Mouse (Mus musculus) myocyte (in vitro differentiated cells): ENCODE measurements around the gene Anln. TPM values are rescaled to one million over a fixed set of nuclear protein-coding genes. Genes with fewer than 3 reads are reported as not detected.
"Not testable (repeated sequence)": the region's sequence is repeated elsewhere in the genome, so short reads cannot be mapped to it uniquely, and the experiment has no call there.

Experiments used
- H3K27me3 ChIP-seq: one replicate; pipeline ENCODE4 v1.6.1; 2011; ENCODE audit not compliant: control insufficient read depth, insufficient read depth, insufficient read length
- H3K36me3 ChIP-seq: one replicate; pipeline ENCODE4 v1.6.1; 2011; ENCODE audit not compliant: control insufficient read depth, insufficient read depth
- H3K4me2 ChIP-seq: one replicate; pipeline ENCODE4 v1.6.1; 2011; ENCODE audit warnings: low read depth, control low read depth
- H3K4me3 ChIP-seq: one replicate; pipeline ENCODE4 v1.5.1; 2011; ENCODE audit warnings: mild to moderate bottlenecking, control low read depth, moderate library complexity
- H3K79me2 ChIP-seq: one replicate; pipeline ENCODE4 v1.6.1; 2011; ENCODE audit not compliant: control insufficient read depth, insufficient read depth
- H3ac ChIP-seq: one replicate; pipeline ENCODE4 v1.6.1; 2011; ENCODE audit not compliant: control insufficient read depth, insufficient read length
- CEBPB ChIP-seq: IDR thresholded peaks from 2 replicates; pipeline ENCODE4 v1.6.1; 2011; ENCODE audit warnings: mild to moderate bottlenecking, moderate library complexity; ENCODE audit not compliant: poor library complexity, insufficient read depth, severe bottlenecking
- E2F4 ChIP-seq: IDR thresholded peaks from one replicate; pipeline ENCODE4 v1.6.1; 2011; ENCODE audit warnings: mild to moderate bottlenecking, control low read depth, moderate library complexity; ENCODE audit not compliant: insufficient read depth
- MAX ChIP-seq: IDR thresholded peaks from one replicate; pipeline ENCODE4 v1.6.1; 2011; ENCODE audit warnings: low read depth, mild to moderate bottlenecking, control low read depth
- MYOD1 ChIP-seq, 3 experiments: IDR thresholded peaks; one replicate each; pipeline ENCODE4 v1.6.1; 2011; ENCODE audit warnings: control low read depth in 2 of 3, low read depth in 2 of 3, mild to moderate bottlenecking in 2 of 3, moderate library complexity in 1 of 3; ENCODE audit not compliant: insufficient read length in 2 of 3, control insufficient read depth in 1 of 3
- MYOG ChIP-seq, 3 experiments: IDR thresholded peaks; one replicate each; pipeline ENCODE4 v1.6.1; 2011; ENCODE audit warnings: control low read depth in 2 of 3, low read depth in 2 of 3, mild to moderate bottlenecking in 2 of 3; ENCODE audit not compliant: insufficient read length in 2 of 3, control insufficient read depth in 1 of 3, insufficient read depth in 1 of 3
- POLR2A ChIP-seq: IDR thresholded peaks from one replicate; pipeline ENCODE4 v1.6.1; 2011; ENCODE audit warnings: low read depth, mild to moderate bottlenecking, control low read depth, moderate library complexity; ENCODE audit not compliant: insufficient read length
- POLR2AphosphoS2 ChIP-seq: IDR thresholded peaks from one replicate; pipeline ENCODE4 v1.6.1; 2011; ENCODE audit warnings: low read depth, control low read depth; ENCODE audit not compliant: insufficient read length
- REST ChIP-seq: IDR thresholded peaks from one replicate; pipeline ENCODE4 v1.6.1; 2011; ENCODE audit warnings: mild to moderate bottlenecking, control low read depth, moderate library complexity; ENCODE audit not compliant: insufficient read depth, insufficient read length
- SRF ChIP-seq: IDR thresholded peaks from one replicate; pipeline ENCODE4 v1.6.1; 2011; ENCODE audit warnings: low read depth; ENCODE audit not compliant: control insufficient read depth, insufficient read length
- TCF12 ChIP-seq: IDR thresholded peaks from one replicate; pipeline ENCODE4 v1.6.1; 2011; ENCODE audit warnings: mild to moderate bottlenecking, control low read depth; ENCODE audit not compliant: poor library complexity, insufficient read depth, severe bottlenecking
- TCF3 ChIP-seq: IDR thresholded peaks from one replicate; pipeline ENCODE4 v1.6.1; 2011; ENCODE audit warnings: low read depth, control low read depth; ENCODE audit not compliant: insufficient read length
- USF1 ChIP-seq: IDR thresholded peaks from one replicate; pipeline ENCODE4 v1.6.1; 2011; ENCODE audit warnings: low read depth, mild to moderate bottlenecking, control low read depth, moderate library complexity
- polyA plus RNA-seq: library from polyadenylated mRNA; unstranded; fragments of >200 nt; fragmentation: generic; extraction: Trizol; gene quantifications from one replicate; pipeline ENCODE4 v1.2.1, GENCODE M21; 2012; ENCODE audit warnings: missing spikeins

Anln gene
- polyA plus RNA-seq, 1 experiment, result 25.7 TPM

GRCm38 (mm10) chr9:22327475-22328387, 61.3 kb downstream of the Anln start:
- Histone ChIP-seq H3K4me2 (no peak overlapping the region), H3K36me3 (peaks cover 14% of the 10 kb centered on the region), H3K27me3 (no peaks in the 10 kb centered on the region), H3K4me3 (no peak overlapping the region), H3K79me2 (no peaks in the 10 kb centered on the region), H3ac (no peak overlapping the region)
- TF ChIP-seq MYOG (IDR thresholded peaks at IDR 0.05; ENCODE audit: control insufficient read depth in 1 of 3, insufficient read depth in 1 of 3, insufficient read length in 2 of 3, low read depth in 2 of 3), result no peak
- TF ChIP-seq POLR2AphosphoS2, result peak; percentile 91
- TF ChIP-seq POLR2A, result peak; percentile 15
- TF ChIP-seq CEBPB, result no peak

DNA sequence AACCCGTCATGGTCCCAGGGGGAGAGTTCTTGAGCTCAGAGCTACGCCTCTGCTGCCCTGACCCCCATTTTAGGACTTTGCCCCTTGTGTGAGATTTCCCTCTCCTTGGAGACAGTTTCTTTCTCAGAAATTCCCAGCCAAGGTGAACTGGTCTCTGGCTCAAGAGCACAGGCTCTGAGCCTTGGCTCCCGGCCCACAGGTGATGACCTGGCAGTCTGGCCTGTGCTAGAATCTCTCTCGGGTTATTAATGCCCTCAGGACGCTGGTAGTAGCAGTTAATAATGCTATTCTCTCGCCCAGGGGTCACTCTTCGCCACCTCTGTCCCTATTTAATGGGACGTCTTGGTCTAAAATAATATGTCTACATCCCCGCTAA, 61.9 kb downstream of the Anln start:
- no peak overlapping the region for H3K4me2 ChIP-seq
- no peaks in the 10 kb centered on the region for H3K79me2 ChIP-seq
- no peaks in the 10 kb centered on the region for H3K27me3 ChIP-seq
- peaks cover 8% of the 10 kb centered on the region for H3K36me3 ChIP-seq
- no peak overlapping the region for H3K4me3 ChIP-seq
- no peak overlapping the region for H3ac ChIP-seq
- TF ChIP-seq TCF12, result no peak
- no peak for TF ChIP-seq CEBPB
- TF ChIP-seq SRF, result no peak
- no peak for TF ChIP-seq TCF3
- TF ChIP-seq REST, result no peak
- TF ChIP-seq USF1, result no peak
- TF ChIP-seq E2F4, result no peak
- TF ChIP-seq POLR2A, result no peak
- no peak for TF ChIP-seq MAX
- TF ChIP-seq POLR2AphosphoS2, result no peak
- TF ChIP-seq MYOD1 (IDR thresholded peaks at IDR 0.05; ENCODE audit: control insufficient read depth in 1 of 3, insufficient read length in 2 of 3, low read depth in 2 of 3), result no peak

DNA sequence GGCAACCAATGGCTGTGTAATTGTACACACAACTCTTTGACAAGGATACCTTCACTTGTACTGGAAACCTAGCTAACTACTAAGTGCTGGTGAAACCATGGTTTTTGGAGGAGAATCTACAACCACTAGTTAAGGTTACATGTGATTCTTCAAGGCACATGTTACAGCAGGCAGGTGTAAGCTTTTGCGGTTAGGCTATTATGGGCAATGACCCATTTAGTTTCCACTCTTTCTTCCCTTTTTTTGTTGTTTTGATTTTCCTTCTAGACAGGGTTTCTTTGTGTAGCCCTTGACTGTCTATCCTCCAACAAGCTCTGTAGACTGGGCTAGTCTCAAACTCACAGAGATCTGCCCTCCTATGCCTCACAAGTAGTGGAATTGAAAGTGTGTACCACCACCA, 64.4 kb downstream of the Anln start:
- no peaks in the 10 kb centered on the region for H3K36me3 ChIP-seq
- H3ac ChIP-seq, result no peak overlapping the region
- no peak for TF ChIP-seq POLR2A
- no peak for TF ChIP-seq POLR2AphosphoS2
- TF ChIP-seq TCF3, result no peak
- no peak for TF ChIP-seq TCF12
- TF ChIP-seq E2F4, result no peak
- no peak for TF ChIP-seq SRF
- no peak for TF ChIP-seq MAX
- TF ChIP-seq MYOG (IDR thresholded peaks at IDR 0.05; ENCODE audit: control insufficient read depth in 1 of 3, insufficient read depth in 1 of 3, insufficient read length in 2 of 3, low read depth in 2 of 3), result no peak
- TF ChIP-seq CEBPB, result no peak
- TF ChIP-seq MYOD1 (IDR thresholded peaks at IDR 0.05; ENCODE audit: control insufficient read depth in 1 of 3, insufficient read length in 2 of 3, low read depth in 2 of 3), result no peak
- TF ChIP-seq REST, result no peak
- TF ChIP-seq USF1, result no peak
- H3K4me2 ChIP-seq, result no peak overlapping the region
- H3K79me2 ChIP-seq, result no peaks in the 10 kb centered on the region
- H3K27me3 ChIP-seq, result no peaks in the 10 kb centered on the region
- no peak overlapping the region for H3K4me3 ChIP-seq

DNA sequence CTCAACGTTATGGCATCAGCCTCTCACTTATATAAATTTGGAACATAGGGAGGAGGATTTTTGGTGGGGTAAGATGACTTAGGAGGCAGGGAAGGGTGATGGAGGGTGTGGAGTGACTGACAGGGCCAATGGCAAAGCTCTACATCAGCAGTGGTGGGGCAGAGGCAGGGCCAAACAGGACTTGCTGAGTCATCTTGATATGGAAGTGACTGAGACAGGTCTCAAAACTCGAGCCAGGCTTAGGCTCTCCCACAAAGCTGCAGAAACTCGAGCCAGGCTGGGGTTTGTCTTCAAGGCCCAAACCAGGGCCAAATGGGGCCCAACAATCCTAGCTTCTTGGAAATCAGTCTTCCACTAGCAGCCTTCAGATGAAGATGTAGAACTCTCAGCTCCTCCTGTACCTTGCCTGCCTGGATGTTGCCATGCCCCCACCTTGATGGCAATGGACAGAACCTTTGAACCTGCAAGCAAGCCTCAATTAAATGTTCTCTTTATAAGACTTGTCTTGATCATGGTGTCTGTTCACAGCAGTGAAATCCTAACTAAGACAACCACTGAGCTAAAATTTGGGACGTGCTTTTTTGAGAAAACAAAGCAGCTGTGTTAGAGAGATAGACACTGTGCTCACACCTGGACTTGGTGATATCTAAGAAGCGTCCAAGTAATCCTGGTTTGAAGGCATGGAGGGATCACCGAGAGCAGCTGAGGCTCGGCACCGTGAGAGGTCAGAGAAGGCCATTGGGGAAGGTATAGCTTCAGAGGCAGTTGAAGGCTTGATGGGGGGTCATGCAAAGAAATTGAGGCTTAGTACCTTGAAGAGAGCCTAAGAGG, 66.4 kb downstream of the Anln start:
- H3K4me2 ChIP-seq, result no peak overlapping the region
- H3ac ChIP-seq, result no peak overlapping the region
- no peaks in the 10 kb centered on the region for H3K36me3 ChIP-seq
- H3K79me2 ChIP-seq, result no peaks in the 10 kb centered on the region
- no peak for TF ChIP-seq MYOD1 (IDR thresholded peaks at IDR 0.05; ENCODE audit: control insufficient read depth in 1 of 3, insufficient read length in 2 of 3, low read depth in 2 of 3)
- no peak for TF ChIP-seq TCF3
- no peak for TF ChIP-seq CEBPB
- no peak for TF ChIP-seq MAX
- no peak for TF ChIP-seq MYOG (IDR thresholded peaks at IDR 0.05; ENCODE audit: control insufficient read depth in 1 of 3, insufficient read depth in 1 of 3, insufficient read length in 2 of 3, low read depth in 2 of 3)
- no peak for TF ChIP-seq POLR2AphosphoS2
- TF ChIP-seq USF1, result no peak
- TF ChIP-seq SRF, result no peak
- TF ChIP-seq TCF12, result no peak
- no peaks in the 10 kb centered on the region for H3K27me3 ChIP-seq
- H3K4me3 ChIP-seq, result no peak overlapping the region

DNA sequence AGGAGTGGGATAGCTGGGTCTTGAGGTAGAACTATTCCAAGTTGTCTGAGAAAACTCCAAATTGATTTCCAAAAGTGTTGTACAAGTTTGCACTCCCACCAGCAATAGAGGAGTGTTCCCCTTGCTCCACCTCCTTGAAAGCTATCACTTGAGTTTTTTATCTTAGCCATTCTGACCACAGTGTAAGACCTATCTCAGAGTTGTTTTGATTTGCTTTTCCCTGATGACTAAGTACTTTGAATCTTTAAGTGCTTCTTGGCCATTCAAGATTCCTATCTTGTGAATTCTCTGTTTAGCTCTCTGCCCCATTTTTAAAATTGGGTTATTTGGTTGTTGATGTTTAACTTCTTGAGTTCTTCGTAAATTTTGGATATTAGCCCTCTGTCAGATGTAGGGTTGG, 69.9 kb downstream of the Anln start:
- Histone ChIP-seq H3K4me3 (no peak overlapping the region), H3K79me2 (no peaks in the 10 kb centered on the region), H3ac (no peak overlapping the region), H3K27me3 (no peaks in the 10 kb centered on the region), H3K4me2 (no peak overlapping the region), H3K36me3 (no peaks in the 10 kb centered on the region)
- TF ChIP-seq E2F4, result no peak
- TF ChIP-seq POLR2A, result no peak
- TF ChIP-seq SRF, result no peak
- TF ChIP-seq CEBPB, result no peak
- TF ChIP-seq TCF3, result no peak
- no peak for TF ChIP-seq REST
- no peak for TF ChIP-seq MYOG (IDR thresholded peaks at IDR 0.05; ENCODE audit: control insufficient read depth in 1 of 3, insufficient read depth in 1 of 3, insufficient read length in 2 of 3, low read depth in 2 of 3)
- no peak for TF ChIP-seq USF1
- TF ChIP-seq MAX, result no peak
- TF ChIP-seq TCF12, result no peak
- no peak for TF ChIP-seq MYOD1 (IDR thresholded peaks at IDR 0.05; ENCODE audit: control insufficient read depth in 1 of 3, insufficient read length in 2 of 3, low read depth in 2 of 3)
- TF ChIP-seq POLR2AphosphoS2, result no peak

GRCm38 (mm10) chr9:22316047-22316446, 72.9 kb downstream of the Anln start:
- not testable (repeated sequence) for H3K36me3 ChIP-seq, H3K4me3 ChIP-seq, H3K4me2 ChIP-seq, H3K79me2 ChIP-seq, H3ac ChIP-seq, H3K27me3 ChIP-seq
